Mouse (Mus musculus) MEL (cell line): ENCODE data around the gene Pitx2.

Source experiments
- BHLHE40 ChIP-seq: IDR thresholded peaks from 2 replicates; pipeline ENCODE4 v1.6.1; 2012; ENCODE audit warnings: low read depth, mild to moderate bottlenecking, inconsistent platforms, low read length, improper control_type of control experiment, borderline replicate concordance
- CTCF ChIP-seq, 3 experiments: IDR thresholded peaks in 2 of 3; conservative IDR thresholded peaks in 1 of 3; 2 replicates each; pipeline ENCODE4 v1.5.1; 2011 to 2012; ENCODE audit warnings: low read length in 3 of 3, low read depth in 2 of 3, mild to moderate bottlenecking in 2 of 3, improper control_type of control experiment in 1 of 3, inconsistent platforms in 1 of 3, mixed read lengths in 1 of 3, moderate library complexity in 1 of 3; ENCODE audit not compliant: control insufficient read depth in 1 of 3, insufficient read depth in 1 of 3, poor library complexity in 1 of 3, severe bottlenecking in 1 of 3
- ELF1 ChIP-seq: IDR thresholded peaks from 2 replicates; pipeline ENCODE4 v1.6.1; 2014; ENCODE audit warnings: low read depth, mild to moderate bottlenecking, inconsistent platforms, low read length, improper control_type of control experiment, moderate library complexity
- EP300 ChIP-seq, 2 experiments: IDR thresholded peaks; 2 replicates each; pipeline ENCODE4 v1.6.1; 2011; ENCODE audit warnings: improper control_type of control experiment in 2 of 2, low read length in 2 of 2, low read depth in 1 of 2, mild to moderate bottlenecking in 1 of 2
- JUND ChIP-seq: IDR thresholded peaks from 2 replicates; pipeline ENCODE4 v1.6.1; 2011; ENCODE audit warnings: low read depth, mild to moderate bottlenecking, improper control_type of control experiment, low read length
- KAT2A ChIP-seq: conservative IDR thresholded peaks from 2 replicates; pipeline ENCODE4 v1.6.1; 2012; ENCODE audit warnings: low read depth, low read length, improper control_type of control experiment, inconsistent platforms
- MAZ ChIP-seq: IDR thresholded peaks from 2 replicates; pipeline ENCODE4 v1.6.1; 2012; ENCODE audit warnings: low read depth, mild to moderate bottlenecking, inconsistent platforms, low read length, improper control_type of control experiment
- MYC ChIP-seq: IDR thresholded peaks from 2 replicates; pipeline ENCODE4 v1.6.1; 2011; ENCODE audit warnings: low read depth, mild to moderate bottlenecking, low read length, improper control_type of control experiment, moderate library complexity
- NRF1 ChIP-seq: IDR thresholded peaks from 2 replicates; pipeline ENCODE4 v1.6.1; 2014; ENCODE audit warnings: low read depth, mild to moderate bottlenecking, inconsistent platforms, low read length, improper control_type of control experiment, moderate library complexity; ENCODE audit not compliant: poor library complexity, insufficient read depth, severe bottlenecking
- POLR2A ChIP-seq, 2 experiments: IDR thresholded peaks; 2 replicates each; pipeline ENCODE4 v1.6.1; 2011 to 2012; ENCODE audit warnings: low read length in 2 of 2, mild to moderate bottlenecking in 2 of 2, control low read depth in 1 of 2, improper control_type of control experiment in 1 of 2, low read depth in 1 of 2, moderate library complexity in 1 of 2; ENCODE audit not compliant: control insufficient read depth in 1 of 2, insufficient read depth in 1 of 2, poor library complexity in 1 of 2
- POLR2AphosphoS5 ChIP-seq: IDR thresholded peaks from 2 replicates; pipeline ENCODE4 v1.6.1; 2012; ENCODE audit warnings: low read depth, borderline replicate concordance, mild to moderate bottlenecking, inconsistent platforms, low read length, moderate library complexity, mixed read lengths
- ZNF384 ChIP-seq: IDR thresholded peaks from 2 replicates; pipeline ENCODE4 v1.6.1; 2012; ENCODE audit warnings: low read depth, mild to moderate bottlenecking, inconsistent platforms, low read length, improper control_type of control experiment

DNA sequence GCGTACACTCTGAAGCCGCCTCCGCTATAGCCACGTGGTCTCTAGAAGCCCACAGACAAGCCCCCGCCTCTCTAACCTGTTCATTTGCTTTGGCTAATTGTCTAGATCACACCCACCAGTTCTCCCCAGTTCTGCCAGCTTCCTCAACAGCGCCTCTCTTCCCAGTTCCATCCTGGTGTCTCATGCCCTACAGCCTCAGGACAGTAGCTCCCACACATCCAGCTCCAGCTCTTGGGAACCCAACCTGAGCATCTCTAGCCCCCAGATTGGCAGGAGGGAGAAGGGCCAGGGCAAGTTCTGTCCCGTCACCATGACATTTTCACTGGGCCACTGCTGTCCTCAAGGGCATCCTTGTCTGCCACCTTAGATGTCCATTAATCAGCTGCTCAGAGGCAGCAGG lies 29.3 kb upstream of the Pitx2 start:
- TF ChIP-seq NRF1 (no peak), POLR2AphosphoS5 (no peak), KAT2A (no peak), CTCF (IDR thresholded peaks at IDR 0.05 in 2 of 3, conservative IDR thresholded peaks at IDR 0.05 in 1 of 3; ENCODE audit: control insufficient read depth in 1 of 3, insufficient read depth in 1 of 3, low read depth in 2 of 3, low read length in 3 of 3, poor library complexity in 1 of 3, severe bottlenecking in 1 of 3) (no peak), EP300 (IDR thresholded peaks at IDR 0.05; ENCODE audit: low read depth in 1 of 2, low read length in 2 of 2) (no peak), JUND (no peak), BHLHE40 (no peak), POLR2A (IDR thresholded peaks at IDR 0.05; ENCODE audit: control insufficient read depth in 1 of 2, insufficient read depth in 1 of 2, low read depth in 1 of 2, low read length in 2 of 2, poor library complexity in 1 of 2) (no peak), ZNF384 (no peak), ELF1 (no peak), MAZ (no peak), MYC (no peak)
